Mouse (Mus musculus) effector memory CD4-positive, alpha-beta T cell, adult 5 months (primary cell): Measurements from ENCODE around the gene Pyurf. TPM values are rescaled to one million over a fixed set of nuclear protein-coding genes. Genes with fewer than 3 reads are reported as not detected.

ENCODE experiments used
- polyA plus RNA-seq: library from polyadenylated mRNA; unstranded; fragments of 100-300 nt; shearing (Covaris generic); gene quantifications from one replicate; pipeline ENCODE4 v1.2.1, GENCODE M21; 2017

Gene Pyurf
- polyA plus RNA-seq: 6.1 TPM

GRCm38 (mm10) chr6:57691467-57692261, at the start of gene Pyurf:
Gene Pyurf (minus strand): TSS chr6:57692078.

GRCm38 (mm10) chr6:57702376-57702742, 10.5 kb upstream of the Pyurf start, which contains the start of gene Lancl2:
Gene Lancl2 (plus strand): TSS chr6:57702540.

Other genes with a start within 250 kb of the Pyurf start
- gene Ppm1k, start 156.6 kb downstream of the Pyurf start, polyA plus RNA-seq: 9.9 TPM
- gene Herc6, start 111.1 kb downstream of the Pyurf start, polyA plus RNA-seq: 22.5 TPM
- 7.5 TPM for gene Lancl2, start 10.5 kb upstream of the Pyurf start, polyA plus RNA-seq
- 53.2 TPM for gene Vopp1, start 133.1 kb upstream of the Pyurf start, polyA plus RNA-seq
- not detected for gene Vmn1r21, start 158.3 kb upstream of the Pyurf start, polyA plus RNA-seq
- not detected for gene Vmn1r22, start 215.9 kb upstream of the Pyurf start, polyA plus RNA-seq
- gene Vmn1r23, start 234.8 kb upstream of the Pyurf start, polyA plus RNA-seq: not detected